Mouse (Mus musculus) telencephalon, adult 2 months (tissue): ENCODE measurements around the gene Mchr1.

Source experiments
- DNase-seq: peaks from one replicate; pipeline ENCODE4 v3.0.0-alpha.2; 2011; ENCODE audit warnings: low read depth, low spot score

Mchr1 gene

DNA sequence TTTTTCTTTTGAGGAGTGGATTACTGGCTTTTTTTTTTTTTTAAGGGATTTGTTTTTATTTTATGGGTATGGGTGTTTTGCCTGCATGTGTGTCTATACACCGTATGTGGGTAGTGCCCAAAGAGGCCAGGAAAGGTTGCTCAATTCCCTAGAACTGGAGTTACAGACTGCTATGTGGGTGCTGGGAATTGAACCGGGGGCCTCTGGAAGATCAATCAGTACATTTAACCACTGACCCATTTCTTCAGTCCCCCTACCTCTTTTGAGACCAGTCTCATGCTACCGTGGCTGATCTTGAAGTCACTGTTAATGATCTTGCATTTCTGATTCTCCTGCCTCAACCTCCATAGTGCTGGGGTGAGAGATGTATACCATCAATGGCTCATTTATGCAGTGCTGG, 8.0 kb upstream of the Mchr1 start:
- no peak for DNase-seq

DNA sequence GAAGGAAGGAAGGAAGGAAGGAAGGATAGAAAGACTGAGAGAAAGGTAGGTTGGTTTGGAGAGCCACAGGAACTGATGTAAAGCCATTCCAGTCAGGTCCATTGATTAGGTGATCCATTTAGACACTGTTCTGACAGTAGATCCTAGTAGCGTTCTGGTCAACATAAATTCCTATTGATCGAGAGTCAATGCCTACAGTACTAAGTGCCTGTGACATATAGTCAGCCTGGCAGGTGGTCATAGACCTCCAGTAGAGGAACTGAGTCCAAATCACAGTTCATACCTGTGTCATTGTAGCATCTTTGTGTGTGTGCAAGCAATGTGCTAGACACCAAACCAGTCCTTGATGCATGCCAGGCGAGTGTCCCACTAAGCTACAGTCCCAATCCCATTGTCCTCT, 7.0 kb upstream of the Mchr1 start:
- DNase-seq: no peak

DNA sequence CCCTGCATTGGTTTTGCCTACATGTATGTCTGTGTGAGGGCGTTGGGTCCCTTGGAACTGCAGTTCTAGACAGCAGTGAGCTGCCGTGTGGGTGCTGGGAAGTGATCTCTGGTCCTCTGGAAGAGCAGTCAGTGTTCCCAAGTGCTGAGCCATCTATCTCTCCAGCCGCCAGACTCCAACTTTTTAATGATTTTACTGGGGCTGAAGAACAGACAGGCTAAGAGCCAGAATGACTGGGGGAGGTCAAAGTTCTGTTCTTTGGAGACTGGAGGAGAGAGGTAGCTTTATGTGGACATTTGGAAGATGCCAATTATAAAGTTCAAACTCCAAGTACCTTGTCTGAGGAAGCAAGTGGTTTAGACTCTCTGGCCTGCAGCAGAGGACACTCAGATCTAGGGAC, 5.5 kb upstream of the Mchr1 start:
- no peak for DNase-seq

- DNase-seq: no peak
Measured at GRCm38 (mm10) chr15:81231325-81231724, 4.0 kb upstream of the Mchr1 start.

- no peak for DNase-seq
Measured at GRCm38 (mm10) chr15:81236062-81236461, 763 bp downstream of the Mchr1 start.

GRCm38 (mm10) chr15:81237471-81237870, 2.2 kb downstream of the Mchr1 start:
- DNase-seq: no peak

DNA sequence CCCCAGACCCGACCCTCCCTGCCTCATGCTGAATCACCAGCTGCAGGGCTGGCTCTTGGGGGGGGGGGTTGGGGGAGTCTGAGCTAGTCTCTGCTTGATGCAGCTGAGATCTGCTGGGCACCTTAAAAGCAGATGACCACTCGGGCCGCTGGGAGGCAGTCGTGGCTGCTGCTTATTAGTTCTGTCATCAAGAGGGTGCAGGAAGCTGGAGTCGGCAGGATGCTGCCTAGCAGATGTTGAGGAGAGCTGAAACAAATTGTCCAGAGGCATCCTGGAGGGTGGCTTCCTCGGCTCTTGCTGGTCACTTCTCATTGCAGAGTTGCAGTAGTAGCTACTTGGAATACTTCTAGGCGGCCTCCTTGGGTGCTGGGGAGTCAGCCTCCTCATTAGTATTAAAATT, 4.0 kb downstream of the Mchr1 start:
- no peak for DNase-seq

GRCm38 (mm10) chr15:81239794-81240343, 4.6 kb downstream of the Mchr1 start:
- no peak for DNase-seq

GRCm38 (mm10) chr15:81246890-81247289, 11.6 kb downstream of the Mchr1 start:
- DNase-seq: no peak

DNA sequence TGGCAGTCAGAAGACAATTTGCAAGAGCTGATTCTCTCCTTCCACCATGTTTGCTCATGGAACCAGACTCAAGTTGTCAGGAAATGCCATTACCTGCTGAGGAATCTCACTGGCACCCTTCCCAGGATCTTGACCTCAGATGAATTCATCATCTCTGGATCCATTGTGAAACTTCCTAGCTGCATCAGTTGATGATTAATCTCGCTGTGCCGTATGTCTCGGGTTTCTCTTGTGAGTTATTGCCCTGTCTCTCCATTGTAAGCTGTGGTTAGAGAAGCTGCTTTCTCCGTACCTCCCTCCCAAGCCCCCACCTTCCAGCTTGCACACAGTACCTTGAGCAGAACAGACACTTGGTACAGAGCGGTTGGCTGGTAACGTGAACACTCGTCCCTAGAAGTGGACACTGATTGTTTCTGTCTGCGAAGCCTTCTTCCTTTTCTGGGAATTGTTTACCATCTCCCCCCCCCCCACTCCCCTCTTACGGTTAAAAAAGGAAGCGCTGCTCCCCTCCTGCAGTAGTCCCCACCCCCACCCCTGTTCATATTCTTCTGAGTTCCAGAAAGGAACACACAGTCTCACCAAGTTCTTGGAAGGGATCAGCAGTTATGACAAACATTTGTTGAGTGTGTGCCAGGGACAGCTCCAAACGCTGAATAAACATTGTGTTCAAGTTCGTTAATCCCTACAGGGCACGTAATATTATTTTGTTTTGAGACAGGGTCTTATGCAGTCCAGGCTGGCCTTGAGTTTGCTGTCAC, 12.5 kb downstream of the Mchr1 start:
- DNase-seq: no peak

- DNase-seq: no peak
Measured at GRCm38 (mm10) chr15:81248341-81248679, 13.0 kb downstream of the Mchr1 start.

GRCm38 (mm10) chr15:81248951-81249579, 13.8 kb downstream of the Mchr1 start:
- DNase-seq: no peak

DNA sequence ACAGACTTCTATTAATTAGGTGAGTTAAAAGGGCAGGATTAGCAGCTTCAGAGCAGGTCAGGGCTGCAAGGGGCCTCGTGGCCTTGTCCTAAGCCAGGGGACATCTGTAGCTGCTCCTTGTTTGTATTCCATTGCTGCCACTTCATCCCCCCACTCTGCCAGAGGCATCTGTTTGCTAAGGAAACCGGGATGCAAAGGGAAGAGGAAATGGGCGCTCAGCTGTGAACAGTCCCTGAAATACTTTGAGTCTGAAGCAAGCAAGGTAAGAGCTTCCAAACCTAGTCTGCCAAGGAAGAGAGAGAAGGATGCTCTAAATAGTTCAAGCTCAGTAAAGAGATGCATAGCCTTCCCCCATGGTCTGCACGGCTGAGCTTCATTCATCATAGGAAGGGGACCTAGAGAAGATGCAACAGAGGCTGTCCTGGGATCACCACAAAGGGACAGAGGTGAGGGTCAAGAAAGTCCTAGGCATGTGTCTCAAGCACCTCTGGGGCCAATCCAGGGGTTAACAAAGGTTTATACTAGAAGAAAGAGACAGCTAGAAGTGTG, 17.4 kb downstream of the Mchr1 start:
- no peak for DNase-seq

- DNase-seq: no peak
Measured at GRCm38 (mm10) chr15:81253585-81253984, 18.3 kb downstream of the Mchr1 start.

DNA sequence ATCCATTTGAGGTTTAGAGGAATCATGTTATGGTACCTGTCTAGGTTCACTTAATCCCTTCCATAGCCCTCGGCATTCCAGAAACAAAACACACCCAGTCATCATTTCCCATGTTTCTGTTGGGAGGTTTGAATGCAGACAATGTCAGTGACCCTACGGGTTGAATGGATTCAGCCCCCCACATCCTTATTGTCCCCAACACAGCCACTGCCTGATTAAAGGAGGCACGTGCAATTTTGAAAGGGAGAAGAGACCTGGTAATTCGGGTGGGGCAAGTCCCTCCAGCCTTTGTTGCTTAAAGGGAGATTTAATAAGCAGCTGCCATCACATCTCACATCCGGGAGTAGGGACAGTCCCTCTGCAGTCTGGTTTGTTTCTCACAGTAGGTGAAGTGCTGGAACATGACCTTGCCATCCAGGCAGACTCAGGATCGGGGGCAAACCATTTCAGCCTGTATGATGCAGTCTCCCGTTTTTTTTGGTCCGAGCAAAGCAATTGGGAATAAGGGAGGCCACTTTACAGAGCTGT, 18.9 kb downstream of the Mchr1 start:
- DNase-seq: no peak

- DNase-seq: no peak
Measured at GRCm38 (mm10) chr15:81255063-81255462, 19.8 kb downstream of the Mchr1 start.

GRCm38 (mm10) chr15:81258296-81258695, 23.0 kb downstream of the Mchr1 start:
- no peak for DNase-seq

- no peak for DNase-seq
Measured at GRCm38 (mm10) chr15:81259304-81259703, 24.0 kb downstream of the Mchr1 start.

- no peak for DNase-seq
Measured at GRCm38 (mm10) chr15:81260208-81260607, 24.9 kb downstream of the Mchr1 start.

- peak; percentile 60 for DNase-seq
Measured at GRCm38 (mm10) chr15:81264392-81265095, 29.2 kb downstream of the Mchr1 start.

GRCm38 (mm10) chr15:81267416-81267815, 32.1 kb downstream of the Mchr1 start:
- no peak for DNase-seq
